Mouse (Mus musculus) liver, embryonic 13.5 days (tissue): ENCODE data around the gene Snorc. TPM values are rescaled to one million over a fixed set of nuclear protein-coding genes. Genes with fewer than 3 reads are reported as not detected.

Source experiments
- ATAC-seq: fragments of 200-750 bp; cut with Nextera tagmentation; 2 replicates; pipeline ENCODE4 v1.8.0; 2017; ENCODE audit warnings: low read depth, mild to moderate bottlenecking, moderate number of reproducible peaks, moderate library complexity
- DNase-seq: peaks from one replicate; pipeline ENCODE4 v3.0.0; 2022
- H3K27ac ChIP-seq: fragments of 300-500 bp; sonication (generic); 2 replicates; pipeline ENCODE4 v1.5.1; 2015; ENCODE audit warnings: moderate library complexity, mild to moderate bottlenecking, inconsistent platforms
- H3K27me3 ChIP-seq: fragments of 300-500 bp; sonication (generic); 2 replicates; pipeline ENCODE4 v1.6.1; 2015; ENCODE audit warnings: mild to moderate bottlenecking, inconsistent platforms
- H3K36me3 ChIP-seq: fragments of 300-500 bp; sonication (generic); 2 replicates; pipeline ENCODE4 v1.6.1; 2015; ENCODE audit warnings: mild to moderate bottlenecking, inconsistent platforms
- H3K4me1 ChIP-seq: fragments of 300-500 bp; sonication (generic); replicated peaks from 2 replicates; pipeline ENCODE4 v1.6.1; 2015; ENCODE audit warnings: inconsistent platforms
- H3K4me2 ChIP-seq: fragments of 300-500 bp; sonication (generic); 2 replicates; pipeline ENCODE4 v1.6.1; 2015; ENCODE audit warnings: inconsistent platforms, mild to moderate bottlenecking, moderate library complexity
- H3K4me3 ChIP-seq: fragments of 300-500 bp; sonication (generic); replicated peaks from 2 replicates; pipeline ENCODE4 v1.5.1; 2015; ENCODE audit warnings: mild to moderate bottlenecking, inconsistent platforms
- H3K9ac ChIP-seq: fragments of 300-500 bp; sonication (generic); 2 replicates; pipeline ENCODE4 v1.6.1; 2015; ENCODE audit warnings: mild to moderate bottlenecking, inconsistent platforms
- H3K9me3 ChIP-seq: fragments of 300-500 bp; sonication (generic); replicated peaks from 2 replicates; pipeline ENCODE4 v1.6.1; 2016; ENCODE audit warnings: inconsistent platforms
- WGBS: fragments of 180-500 bp; shearing (Covaris S2); methylation state at CpG from one replicate; pipeline ENCODE4 v1.1.7; 2015; ENCODE audit not compliant: insufficient replicate concordance; 5-methylcytosine and 5-hydroxymethylcytosine counted together
- polyA plus RNA-seq: library from polyadenylated mRNA; unstranded; fragments of >200 nt; fragmentation: Nextera tagmentation; extraction: Ambion mirVana; gene quantifications from 2 replicates; pipeline ENCODE4 v1.2.1, GENCODE M21; 2015

Gene Snorc
- polyA plus RNA-seq, 1 experiment from 2014 or later, result not detected

- H3K4me1 ChIP-seq, result no peaks in the 10 kb centered on the region
Observed at GRCm38 (mm10) chr1:87520467-87520866, 50.4 kb downstream of the Snorc start.

DNA sequence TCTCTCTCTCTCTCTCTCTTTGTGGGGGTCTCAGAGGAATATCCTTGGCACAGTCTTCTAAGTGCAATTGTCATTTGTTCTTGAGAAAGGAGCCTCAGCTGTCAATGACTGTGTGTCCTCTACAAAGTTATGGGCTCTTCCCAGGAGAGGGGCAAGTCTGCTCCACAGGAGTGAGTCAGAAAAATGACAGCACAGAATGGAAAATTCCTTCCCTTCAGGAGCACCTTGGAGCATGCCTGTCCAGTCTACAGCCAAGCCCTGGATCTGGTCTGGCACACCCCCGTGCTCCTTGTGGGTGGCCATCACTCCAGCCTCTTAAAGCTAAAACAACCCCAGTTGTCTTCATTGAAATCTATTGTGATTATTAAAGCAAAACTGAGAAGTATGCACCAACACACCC lies 51.5 kb downstream of the Snorc start:
- ATAC-seq, result no peak
- H3K4me1 ChIP-seq, result no peaks in the 10 kb centered on the region
- no peaks in the 10 kb centered on the region for H3K9me3 ChIP-seq
- H3K36me3 ChIP-seq, result no peaks in the 10 kb centered on the region
- no peak overlapping the region for H3K4me3 ChIP-seq
- H3K27ac ChIP-seq, result no peak overlapping the region
- H3K9ac ChIP-seq, result no peak overlapping the region
- no peak overlapping the region for H3K4me2 ChIP-seq
- no peak for DNase-seq
- H3K27me3 ChIP-seq, result no peaks in the 10 kb centered on the region
- WGBS, result 45% methylated on average over 1 of the region's 1 CpGs

More at GRCm38 (mm10) chr1:87520467-87520866, 50.4 kb downstream of the Snorc start:
- ATAC-seq, result no peak
- Histone ChIP-seq H3K4me3 (no peak overlapping the region), H3K4me2 (no peak overlapping the region), H3K27me3 (no peaks in the 10 kb centered on the region), H3K27ac (no peak overlapping the region), H3K36me3 (no peaks in the 10 kb centered on the region), H3K9me3 (no peaks in the 10 kb centered on the region), H3K9ac (no peak overlapping the region)
- DNase-seq, result no peak

GRCm38 (mm10) chr1:87525041-87525440 lies 55.0 kb downstream of the Snorc start:
- 74% methylated on average over 7 of the region's 7 CpGs for WGBS
- H3K4me1 ChIP-seq, result no peaks in the 10 kb centered on the region
- no peak for ATAC-seq

More at GRCm38 (mm10) chr1:87525041-87525440, 55.0 kb downstream of the Snorc start:
- H3K36me3 ChIP-seq, result no peaks in the 10 kb centered on the region
- no peak overlapping the region for H3K4me3 ChIP-seq
- DNase-seq, result no peak
- H3K27me3 ChIP-seq, result no peaks in the 10 kb centered on the region
- no peak overlapping the region for H3K9ac ChIP-seq
- H3K27ac ChIP-seq, result no peak overlapping the region
- H3K4me2 ChIP-seq, result no peak overlapping the region
- no peaks in the 10 kb centered on the region for H3K9me3 ChIP-seq

Other genes starting within 250 kb of the Snorc start
- gene Efhd1, start 205.9 kb upstream of the Snorc start, polyA plus RNA-seq, result 0.07 TPM in 1 of 2 replicates, not detected in the other
- 18.7 and 21.2 TPM in 2 replicates for gene Gigyf2, start 143.3 kb upstream of the Snorc start, polyA plus RNA-seq
- 0.32 and 0.35 TPM in 2 replicates for gene Kcnj13, start 75.5 kb upstream of the Snorc start, polyA plus RNA-seq
- 0.38 and 0.75 TPM in 2 replicates for gene Neu2, start 39.6 kb downstream of the Snorc start, polyA plus RNA-seq
- 3.8 and 4.1 TPM in 2 replicates for gene Ngef, start 103.6 kb downstream of the Snorc start, polyA plus RNA-seq
- 11.0 and 13.9 TPM in 2 replicates for gene Inpp5d, start 150.0 kb downstream of the Snorc start, polyA plus RNA-seq